9 mouse cellular contexts compared by ENCODE assay signal in the genomic region with DNA sequence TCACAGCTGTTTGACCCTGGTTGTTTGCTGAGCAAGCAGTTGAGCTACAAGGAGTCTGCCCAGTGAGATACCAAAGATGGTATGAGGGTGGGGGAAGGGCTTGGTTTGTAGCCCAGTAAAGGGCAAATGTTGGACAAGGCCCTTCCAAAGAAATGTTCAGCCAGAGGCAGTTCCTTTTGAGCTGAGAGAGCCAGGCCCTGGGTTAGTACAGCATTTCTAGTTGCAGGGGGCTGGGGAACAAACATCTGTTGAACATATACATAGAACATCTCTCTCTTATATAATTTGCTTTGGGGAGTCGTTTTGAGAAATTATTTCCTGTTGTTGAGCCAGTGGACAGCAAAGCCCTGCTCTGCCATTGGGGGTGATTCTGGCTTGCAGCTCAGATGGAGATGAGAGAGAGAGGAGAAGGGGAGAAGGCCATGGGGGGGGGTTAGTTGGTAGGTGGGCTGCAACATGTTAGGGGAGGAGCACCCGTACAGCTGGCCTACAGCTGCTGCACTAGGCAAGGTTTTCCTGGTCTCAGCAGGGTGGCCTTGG. TPM values are rescaled to one million over a fixed set of nuclear protein-coding genes. Genes with fewer than 3 reads are reported as not detected.
DNase-seq lines count a peak whose midpoint lies in the region; ATAC-seq lines count a peak whose summit lies in the region.
"Had no signal": no experiment of that assay in that cellular context is flagged by ENCODE, and none has a peak within 500 bp of the region (broad histone marks: within the 10 kb centered on the region; RNA-seq: fewer than 3 reads in every experiment).

No protein-coding gene starts in this region.

- H3K27ac ChIP-seq in embryonic facial prominence, embryonic 14.5 days (replicated peaks; ENCODE audit: low read depth, low read length) = peak overlapping the region; percentile 77
- H3K27ac ChIP-seq: liver, embryonic 14.5 days had no signal

- peak; percentile 35 for DNase-seq in heart, postnatal 4 days
- no peak for DNase-seq in heart, postnatal 25 days (ENCODE audit: low spot score)
- DNase-seq in adipocyte (ENCODE audit: low spot score) = peak; percentile 78
- peak; percentile 70 for DNase-seq in embryonic facial prominence, embryonic 14.5 days (ENCODE audit: low spot score)
- peak; percentile 12 to 44 for DNase-seq in kidney, postnatal 4 days
- DNase-seq in left cerebral cortex, adult 18-20 months (ENCODE audit: low spot score in 2 of 2) = no peak

- H3K4me2 ChIP-seq in embryonic facial prominence, embryonic 14.5 days (ENCODE audit: low read depth, low read length) = no peak overlapping the region

- peaks cover 26% of the 10 kb centered on the region for H3K4me1 ChIP-seq in embryonic facial prominence, embryonic 14.5 days (ENCODE audit: control insufficient read depth, insufficient read depth, low read length)

- WGBS in embryonic facial prominence, embryonic 14.5 days = 39% methylated on average over 2 of the region's 2 CpGs

- no peaks in the 10 kb centered on the region for H3K36me3 ChIP-seq in embryonic facial prominence, embryonic 14.5 days (ENCODE audit: control insufficient read depth, insufficient read depth, low read length)

- H3K4me3 ChIP-seq in embryonic facial prominence, embryonic 14.5 days (ENCODE audit: low read depth, low read length) = no peak overlapping the region

- no peaks in the 10 kb centered on the region for H3K9me3 ChIP-seq in embryonic facial prominence, embryonic 14.5 days (ENCODE audit: control insufficient read depth, low read length)

- H3K9ac ChIP-seq in embryonic facial prominence, embryonic 14.5 days (ENCODE audit: low read depth, low read length) = no peak overlapping the region
- H3K9ac ChIP-seq: liver, embryonic 14.5 days had no signal

- no peaks in the 10 kb centered on the region for H3K27me3 ChIP-seq in embryonic facial prominence, embryonic 14.5 days (replicated peaks; ENCODE audit: control insufficient read depth, insufficient read depth, low read length)

- intact Hi-C loops in heart, postnatal 25 days (cut with DNase I) = no loop called here

- ATAC-seq in embryonic facial prominence, embryonic 14.5 days (ENCODE audit: low read depth) = peak; percentile 41; the same call in 1 of the 2 replicates
- ATAC-seq in megakaryocyte-erythroid progenitor cell, adult 5-6 weeks (replicated peaks; ENCODE audit: low FRiP score, low TSS enrichment, poor library complexity, severe bottlenecking) = no peak

RNA-seq across cellular contexts. Expression of gene Adamts2, which starts 33.2 kb away (rescaled TPM):
- total RNA-seq in heart, postnatal 4 days (2021) = 10 to 100 TPM; 28.5 to 32.0 TPM
- total RNA-seq in heart, postnatal 25 days (2021) = 10 to 100 TPM; 19.1 to 20.0 TPM
- polyA plus RNA-seq in embryonic facial prominence, embryonic 14.5 days (2014; fragmentation: Nextera tagmentation; extraction: Ambion mirVana) = 24.6 and 25.7 TPM in 2 replicates
- 10 to 100 TPM in 1 of 2 experiments, 1 to 10 TPM in 1; 9.9 to 12.1 TPM for total RNA-seq in left cerebral cortex, adult 18-20 months (2021)
- total RNA-seq in megakaryocyte-erythroid progenitor cell, adult 5-6 weeks (2014; fragmentation: Nextera tagmentation) = not detected in 2 replicates
- not detected in 2 replicates for total RNA-seq in megakaryocyte-erythroid progenitor cell, adult 5-6 weeks (2017)
- total RNA-seq: MEL had no signal

Comparison
In these comparisons a context has a peak if more than half of its experiments do, and no peak if none do; other contexts are left out.
1. DNase-seq: peak in heart, postnatal 4 days (single experiment), adipocyte (single experiment), embryonic facial prominence, embryonic 14.5 days (single experiment) and kidney, postnatal 4 days (2 of 2); none in heart, postnatal 25 days (single experiment) and left cerebral cortex, adult 18-20 months (0 of 2).
2. RNA of gene Adamts2, which starts 33.2 kb away (total RNA-seq): 28.5 to 32.0 TPM in heart, postnatal 4 days, 19.1 to 20.0 TPM in heart, postnatal 25 days and 9.9 to 12.1 TPM in left cerebral cortex, adult 18-20 months; not detected in megakaryocyte-erythroid progenitor cell, adult 5-6 weeks; every median in the first group is over 10 times any median in the second.